Mouse (Mus musculus): ENCODE data around the gene Exoc4.

- TF ChIP-seq CTCF (IDR thresholded peaks at IDR 0.05; ENCODE audit: low read depth, low read length) = no peak
- no peak for TF ChIP-seq GATA2 (IDR thresholded peaks at IDR 0.05; ENCODE audit: borderline replicate concordance, low read depth, low read length)
Observed at GRCm38 (mm10) chr6:33283523-33283922, 34.6 kb downstream of the Exoc4 start.

Data from G1E (cell line).